Mouse (Mus musculus) MEL (cell line): ENCODE data around the gene Mum1.

Experiments used
- CTCF ChIP-seq, 3 experiments: IDR thresholded peaks in 2 of 3; conservative IDR thresholded peaks in 1 of 3; 2 replicates each; pipeline ENCODE4 v1.5.1; 2011 to 2012; ENCODE audit warnings: low read length in 3 of 3, low read depth in 2 of 3, mild to moderate bottlenecking in 2 of 3, improper control_type of control experiment in 1 of 3, inconsistent platforms in 1 of 3, mixed read lengths in 1 of 3, moderate library complexity in 1 of 3; ENCODE audit not compliant: control insufficient read depth in 1 of 3, insufficient read depth in 1 of 3, poor library complexity in 1 of 3, severe bottlenecking in 1 of 3
- E2F4 ChIP-seq: IDR thresholded peaks from 2 replicates; pipeline ENCODE4 v1.6.1; 2011; ENCODE audit warnings: low read depth, low read length, improper control_type of control experiment, borderline replicate concordance
- ELF1 ChIP-seq: IDR thresholded peaks from 2 replicates; pipeline ENCODE4 v1.6.1; 2014; ENCODE audit warnings: low read depth, mild to moderate bottlenecking, inconsistent platforms, low read length, improper control_type of control experiment, moderate library complexity
- EP300 ChIP-seq, 2 experiments: IDR thresholded peaks; 2 replicates each; pipeline ENCODE4 v1.6.1; 2011; ENCODE audit warnings: improper control_type of control experiment in 2 of 2, low read length in 2 of 2, low read depth in 1 of 2, mild to moderate bottlenecking in 1 of 2
- ETS1 ChIP-seq: IDR thresholded peaks from 2 replicates; pipeline ENCODE4 v1.6.1; 2012; ENCODE audit warnings: low read depth, mild to moderate bottlenecking, inconsistent platforms, low read length, improper control_type of control experiment, moderate library complexity
- GABPA ChIP-seq: IDR thresholded peaks from 2 replicates; pipeline ENCODE4 v1.6.1; 2012; ENCODE audit warnings: low read depth, mild to moderate bottlenecking, inconsistent platforms, low read length, improper control_type of control experiment, moderate library complexity
- MAFK ChIP-seq: IDR thresholded peaks from 2 replicates; pipeline ENCODE4 v1.6.1; 2011; ENCODE audit warnings: low read depth, mild to moderate bottlenecking, low read length, improper control_type of control experiment, borderline replicate concordance
- POLR2A ChIP-seq, 2 experiments: IDR thresholded peaks; 2 replicates each; pipeline ENCODE4 v1.6.1; 2011 to 2012; ENCODE audit warnings: low read length in 2 of 2, mild to moderate bottlenecking in 2 of 2, control low read depth in 1 of 2, improper control_type of control experiment in 1 of 2, low read depth in 1 of 2, moderate library complexity in 1 of 2; ENCODE audit not compliant: control insufficient read depth in 1 of 2, insufficient read depth in 1 of 2, poor library complexity in 1 of 2
- RCOR1 ChIP-seq: IDR thresholded peaks from 2 replicates; pipeline ENCODE4 v1.6.1; 2012; ENCODE audit warnings: low read depth, mild to moderate bottlenecking, inconsistent platforms, low read length, improper control_type of control experiment
- TCF12 ChIP-seq: IDR thresholded peaks from 2 replicates; pipeline ENCODE4 v1.6.1; 2014; ENCODE audit warnings: low read depth, mild to moderate bottlenecking, inconsistent platforms, low read length, improper control_type of control experiment, moderate library complexity
- UBTF ChIP-seq: IDR thresholded peaks from 2 replicates; pipeline ENCODE4 v1.6.1; 2012; ENCODE audit warnings: low read depth, mild to moderate bottlenecking, inconsistent platforms, low read length, improper control_type of control experiment, moderate library complexity, borderline replicate concordance; ENCODE audit not compliant: insufficient read depth
- USF1 ChIP-seq: IDR thresholded peaks from 2 replicates; pipeline ENCODE4 v1.6.1; 2014; ENCODE audit warnings: low read depth, mild to moderate bottlenecking, inconsistent platforms, low read length, improper control_type of control experiment, moderate library complexity
- ZKSCAN1 ChIP-seq: IDR thresholded peaks from 2 replicates; pipeline ENCODE4 v1.6.1; 2012; ENCODE audit warnings: low read depth, mild to moderate bottlenecking, inconsistent platforms, low read length, improper control_type of control experiment, moderate library complexity

DNA sequence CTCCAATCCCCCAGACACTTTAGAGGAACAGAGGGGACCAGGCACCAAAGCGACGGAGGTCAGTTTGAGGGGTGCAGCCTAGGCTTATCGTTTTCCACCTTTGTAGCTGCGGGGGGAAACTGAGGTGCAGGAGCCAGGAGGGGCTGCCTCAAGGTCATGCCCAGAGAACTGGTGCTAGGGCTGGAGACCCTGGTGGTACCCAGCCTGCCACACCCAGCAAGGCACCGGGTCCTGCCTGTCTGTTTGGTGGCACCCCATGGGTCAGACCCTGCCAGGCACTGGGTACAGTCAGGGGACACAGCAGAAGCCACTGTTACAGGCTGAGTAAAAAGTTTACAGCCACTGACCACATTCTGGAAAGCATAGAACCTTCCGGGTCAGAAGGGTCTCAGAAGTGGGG is 45.9 kb upstream of the Mum1 start:
- TF ChIP-seq ELF1 = no peak
- TF ChIP-seq POLR2A (IDR thresholded peaks at IDR 0.05; ENCODE audit: control insufficient read depth in 1 of 2, insufficient read depth in 1 of 2, low read depth in 1 of 2, low read length in 2 of 2, poor library complexity in 1 of 2) = no peak
- no peak for TF ChIP-seq MAFK
- no peak for TF ChIP-seq ETS1
- TF ChIP-seq CTCF (IDR thresholded peaks at IDR 0.05 in 2 of 3, conservative IDR thresholded peaks at IDR 0.05 in 1 of 3; ENCODE audit: control insufficient read depth in 1 of 3, insufficient read depth in 1 of 3, low read depth in 2 of 3, low read length in 3 of 3, poor library complexity in 1 of 3, severe bottlenecking in 1 of 3) = no peak
- TF ChIP-seq UBTF = no peak
- TF ChIP-seq RCOR1 = no peak
- TF ChIP-seq TCF12 = no peak
- no peak for TF ChIP-seq E2F4
- TF ChIP-seq EP300 (IDR thresholded peaks at IDR 0.05; ENCODE audit: low read depth in 1 of 2, low read length in 2 of 2) = no peak
- no peak for TF ChIP-seq GABPA
- no peak for TF ChIP-seq ZKSCAN1
- no peak for TF ChIP-seq USF1
